Mouse (Mus musculus) heart, embryonic 16.5 days (tissue): ENCODE results near the gene Slc9c1. TPM values are rescaled to one million over a fixed set of nuclear protein-coding genes. Genes with fewer than 3 reads are reported as not detected.

Experiments
- ATAC-seq: fragments of 200-750 bp; cut with Nextera tagmentation; replicated peaks from 2 replicates; pipeline ENCODE4 v1.8.0; 2017; ENCODE audit warnings: moderate number of reproducible peaks; ENCODE audit not compliant: insufficient read depth, low FRiP score; ENCODE audit errors: extremely low read depth
- H3K27ac ChIP-seq: fragments of 300-500 bp; sonication (generic); 2 replicates; pipeline ENCODE4 v1.5.1; 2014; ENCODE audit warnings: mild to moderate bottlenecking, low read length, control low read depth, moderate library complexity
- H3K27me3 ChIP-seq: fragments of 300-500 bp; sonication (generic); 2 replicates; pipeline ENCODE4 v1.6.1; 2014; ENCODE audit warnings: low read length, mixed read lengths; ENCODE audit not compliant: control insufficient read depth, insufficient read depth
- H3K36me3 ChIP-seq: fragments of 300-500 bp; sonication (generic); 2 replicates; pipeline ENCODE4 v1.6.1; 2014; ENCODE audit not compliant: control insufficient read depth, insufficient read depth
- H3K4me1 ChIP-seq: fragments of 300-500 bp; sonication (generic); 2 replicates; pipeline ENCODE4 v1.6.1; 2014; ENCODE audit warnings: low read length, mixed read lengths; ENCODE audit not compliant: control insufficient read depth, insufficient read depth
- H3K4me2 ChIP-seq: fragments of 300-500 bp; sonication (generic); 2 replicates; pipeline ENCODE4 v1.6.1; 2014; ENCODE audit warnings: low read depth, mild to moderate bottlenecking, control low read depth, low read length
- H3K4me3 ChIP-seq: fragments of 300-500 bp; sonication (generic); 2 replicates; pipeline ENCODE4 v1.5.1; 2014; ENCODE audit warnings: mild to moderate bottlenecking, control low read depth, low read length
- H3K9ac ChIP-seq: fragments of 300-500 bp; sonication (generic); 2 replicates; pipeline ENCODE4 v1.6.1; 2014; ENCODE audit warnings: low read length, control low read depth
- H3K9me3 ChIP-seq: fragments of 300-500 bp; sonication (generic); replicated peaks from 2 replicates; pipeline ENCODE4 v1.6.1; 2016; ENCODE audit warnings: low read length; ENCODE audit not compliant: control insufficient read depth
- WGBS: fragments of 180-500 bp; shearing (Covaris S2); extraction: QIAGEN DNeasy Blood & Tissue Kit; methylation state at CpG from one replicate; pipeline ENCODE4 v1.1.7; 2014; 5-methylcytosine and 5-hydroxymethylcytosine counted together
- polyA plus RNA-seq: library from polyadenylated mRNA; unstranded; fragments of >200 nt; fragmentation: Nextera tagmentation; extraction: Ambion mirVana; gene quantifications from 2 replicates; pipeline ENCODE4 v1.2.1, GENCODE M21; 2015

The Slc9c1 gene
- polyA plus RNA-seq, 1 experiment from 2014 or later: not detected

DNA sequence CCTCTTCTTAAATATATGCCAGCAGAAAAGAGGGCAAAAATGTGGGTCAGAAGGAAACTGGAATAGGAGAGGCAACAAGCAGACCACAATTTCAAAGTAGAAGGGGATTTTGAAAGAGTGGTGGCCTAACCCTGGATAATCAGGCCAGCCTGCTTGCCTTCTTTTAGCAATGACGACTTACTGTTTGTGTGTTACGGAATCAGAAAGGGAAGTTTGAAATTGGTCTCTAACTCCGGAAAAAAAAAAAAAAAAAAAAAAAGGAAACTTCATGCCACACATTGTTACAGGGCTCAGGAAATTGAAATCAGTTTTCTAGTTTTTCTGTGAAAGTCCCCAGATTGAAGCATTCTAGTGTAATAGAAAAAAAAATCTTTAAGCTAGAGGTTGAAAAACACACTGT, 26.6 kb downstream of the Slc9c1 start:
- no peak for ATAC-seq
- Histone ChIP-seq H3K36me3 (no peaks in the 10 kb centered on the region), H3K27ac (no peak overlapping the region), H3K4me2 (no peak overlapping the region), H3K9me3 (no peaks in the 10 kb centered on the region), H3K27me3 (no peaks in the 10 kb centered on the region), H3K4me3 (no peak overlapping the region), H3K9ac (no peak overlapping the region), H3K4me1 (no peaks in the 10 kb centered on the region)
- 53% methylated on average over 3 of the region's 3 CpGs for WGBS

DNA sequence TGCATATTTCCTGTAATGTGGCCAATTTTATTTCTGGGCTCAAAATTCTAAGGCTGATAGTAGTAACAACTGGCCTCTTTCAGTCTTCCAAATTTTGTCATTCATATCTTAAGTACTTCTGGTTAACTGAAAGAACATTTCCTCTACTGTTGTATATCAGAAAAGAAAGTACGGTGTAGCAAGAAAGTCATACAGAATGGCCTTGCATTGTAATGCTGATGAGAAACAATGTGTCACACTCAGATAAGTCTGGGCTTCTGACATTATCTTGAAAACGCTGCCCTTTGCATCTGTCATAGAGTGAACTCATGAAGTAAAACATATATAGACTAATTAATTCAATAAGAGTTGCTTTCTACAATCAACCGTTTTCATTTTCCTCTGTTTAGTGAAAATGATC, 37.2 kb downstream of the Slc9c1 start:
- 43% methylated on average over 3 of the region's 3 CpGs for WGBS

DNA sequence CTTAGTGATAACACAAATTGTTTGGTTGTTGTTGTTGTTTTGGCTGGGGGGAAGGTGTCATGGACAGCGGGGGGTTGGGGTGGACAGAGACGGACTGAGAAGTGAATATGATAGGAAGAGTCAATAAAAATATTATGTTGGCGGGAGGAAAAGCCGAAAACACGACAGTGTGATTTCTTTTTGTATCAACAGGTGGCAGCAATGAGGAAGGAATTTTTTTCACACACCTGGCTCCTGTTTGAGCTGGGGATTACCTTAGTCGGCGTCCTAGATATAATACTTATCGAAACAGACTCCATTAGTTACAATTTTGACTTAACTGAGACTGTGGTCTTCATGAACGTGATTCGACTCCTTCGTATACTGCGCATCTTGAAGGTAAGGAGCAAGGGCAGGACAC, 44.8 kb downstream of the Slc9c1 start:
- 54% methylated on average over 12 of the region's 12 CpGs for WGBS
- Histone ChIP-seq H3K4me2 (no peak overlapping the region), H3K9ac (no peak overlapping the region), H3K36me3 (no peaks in the 10 kb centered on the region), H3K4me3 (no peak overlapping the region), H3K9me3 (no peaks in the 10 kb centered on the region), H3K4me1 (no peaks in the 10 kb centered on the region), H3K27me3 (no peaks in the 10 kb centered on the region), H3K27ac (no peak overlapping the region)
- ATAC-seq: no peak

More for the DNA sequence above, 37.2 kb downstream of the Slc9c1 start:
- Histone ChIP-seq H3K4me2 (no peak overlapping the region), H3K27me3 (no peaks in the 10 kb centered on the region), H3K36me3 (no peaks in the 10 kb centered on the region), H3K9me3 (no peaks in the 10 kb centered on the region), H3K4me3 (no peak overlapping the region), H3K4me1 (no peaks in the 10 kb centered on the region), H3K27ac (no peak overlapping the region), H3K9ac (no peak overlapping the region)
- no peak for ATAC-seq

DNA sequence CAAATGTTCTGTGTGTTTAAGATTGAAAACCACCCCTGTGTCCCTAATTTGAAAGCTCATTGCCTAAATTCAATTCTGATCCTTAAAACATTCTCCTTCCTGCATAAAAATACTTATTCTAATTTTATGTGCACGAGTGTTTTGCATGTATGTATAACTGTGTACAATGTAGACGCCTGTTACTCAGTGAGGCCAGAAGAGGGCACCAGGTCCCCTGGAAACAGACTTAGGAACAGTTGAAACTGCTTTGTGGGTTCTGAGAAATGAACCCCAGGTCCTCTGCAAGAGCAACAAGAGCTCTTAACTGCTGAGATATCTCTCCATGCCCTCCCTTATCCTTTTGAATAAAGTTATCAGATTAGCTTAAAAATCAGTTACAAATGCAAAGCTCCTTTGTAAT, 47.4 kb downstream of the Slc9c1 start:
- no peak overlapping the region for H3K4me3 ChIP-seq
- H3K27ac ChIP-seq: no peak overlapping the region
- no peaks in the 10 kb centered on the region for H3K27me3 ChIP-seq
- WGBS: 18% methylated on average over 2 of the region's 2 CpGs
- H3K9me3 ChIP-seq: no peaks in the 10 kb centered on the region
- no peaks in the 10 kb centered on the region for H3K4me1 ChIP-seq
- H3K9ac ChIP-seq: no peak overlapping the region
- no peak for ATAC-seq
- H3K36me3 ChIP-seq: no peaks in the 10 kb centered on the region
- H3K4me2 ChIP-seq: no peak overlapping the region

DNA sequence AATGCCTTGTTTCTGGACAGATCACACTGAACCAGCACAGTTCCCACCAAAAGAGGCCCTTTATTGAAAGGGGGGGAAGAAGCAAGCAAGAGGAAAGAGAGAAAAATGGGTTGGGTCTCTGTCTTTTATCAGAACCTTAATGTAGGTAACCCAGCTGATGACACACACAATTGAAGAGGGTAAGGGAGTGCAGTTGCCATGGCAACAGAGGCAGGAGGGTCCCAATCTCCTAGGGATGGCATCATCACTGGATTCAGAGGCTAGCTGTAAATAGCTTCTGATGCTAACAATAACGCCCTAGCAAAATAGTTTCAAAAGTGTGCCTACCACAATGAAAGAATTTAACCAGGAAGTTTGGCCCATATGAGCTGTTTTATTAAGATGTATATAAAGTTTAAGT, 58.5 kb downstream of the Slc9c1 start:
- Histone ChIP-seq H3K27me3 (no peaks in the 10 kb centered on the region), H3K4me1 (no peaks in the 10 kb centered on the region), H3K4me3 (no peak overlapping the region), H3K4me2 (no peak overlapping the region), H3K36me3 (no peaks in the 10 kb centered on the region), H3K27ac (no peak overlapping the region), H3K9me3 (no peaks in the 10 kb centered on the region), H3K9ac (no peak overlapping the region)
- WGBS: 52% methylated on average over 1 of the region's 1 CpGs
- no peak for ATAC-seq

DNA sequence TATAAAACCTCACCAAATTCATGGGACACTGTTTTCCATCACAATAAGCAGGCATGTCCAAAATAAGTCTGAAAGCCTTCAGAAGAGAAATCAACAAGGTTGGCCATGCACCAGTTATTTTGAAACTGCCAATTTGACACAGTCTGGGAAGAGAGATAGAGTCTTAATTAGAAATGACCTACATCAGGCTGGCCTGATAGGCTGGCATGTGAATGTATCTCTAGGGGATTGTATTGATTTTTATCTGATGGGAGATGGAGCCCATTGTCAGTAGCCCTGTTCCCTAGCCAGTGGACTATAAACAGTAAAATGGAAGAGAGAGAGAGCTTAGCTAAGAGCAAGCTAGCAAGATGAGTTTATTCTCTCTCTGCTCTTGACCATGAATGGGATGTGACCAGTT, 60.4 kb downstream of the Slc9c1 start:
- Histone ChIP-seq H3K27ac (no peak overlapping the region), H3K4me3 (no peak overlapping the region), H3K9me3 (no peaks in the 10 kb centered on the region), H3K36me3 (no peaks in the 10 kb centered on the region), H3K27me3 (no peaks in the 10 kb centered on the region), H3K9ac (no peak overlapping the region), H3K4me2 (no peak overlapping the region), H3K4me1 (no peaks in the 10 kb centered on the region)
- no peak for ATAC-seq

DNA sequence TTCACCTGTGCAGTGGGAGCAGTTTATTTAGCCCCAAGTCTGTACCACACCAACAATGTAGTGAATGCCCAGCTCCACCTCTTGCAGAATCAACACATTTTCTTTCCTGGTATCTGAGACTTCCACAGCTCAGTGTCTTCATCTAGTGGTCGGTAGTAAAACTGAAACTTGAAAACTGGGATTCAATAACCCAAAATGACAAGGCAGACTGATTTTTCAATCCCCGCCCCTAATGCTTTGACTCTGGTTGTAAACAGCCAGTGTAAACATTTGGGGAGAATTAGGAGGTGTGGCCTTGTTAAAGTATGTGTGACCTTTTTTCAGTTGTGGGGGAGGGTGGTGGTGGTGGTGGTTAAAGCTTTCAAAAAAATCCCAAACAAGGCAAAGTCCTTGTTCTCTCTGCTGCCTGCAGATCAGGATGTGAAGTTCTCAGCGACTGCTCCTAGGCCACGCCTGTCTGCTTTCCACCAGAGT, 73.4 kb downstream of the Slc9c1 start:
- H3K4me3 ChIP-seq: no peak overlapping the region
- no peak for ATAC-seq
- no peaks in the 10 kb centered on the region for H3K36me3 ChIP-seq
- WGBS: 42% methylated on average over 4 of the region's 4 CpGs
- H3K9me3 ChIP-seq: no peaks in the 10 kb centered on the region
- H3K4me1 ChIP-seq: no peaks in the 10 kb centered on the region
- no peak overlapping the region for H3K9ac ChIP-seq
- H3K27me3 ChIP-seq: no peaks in the 10 kb centered on the region
- no peak overlapping the region for H3K27ac ChIP-seq
- no peak overlapping the region for H3K4me2 ChIP-seq

DNA sequence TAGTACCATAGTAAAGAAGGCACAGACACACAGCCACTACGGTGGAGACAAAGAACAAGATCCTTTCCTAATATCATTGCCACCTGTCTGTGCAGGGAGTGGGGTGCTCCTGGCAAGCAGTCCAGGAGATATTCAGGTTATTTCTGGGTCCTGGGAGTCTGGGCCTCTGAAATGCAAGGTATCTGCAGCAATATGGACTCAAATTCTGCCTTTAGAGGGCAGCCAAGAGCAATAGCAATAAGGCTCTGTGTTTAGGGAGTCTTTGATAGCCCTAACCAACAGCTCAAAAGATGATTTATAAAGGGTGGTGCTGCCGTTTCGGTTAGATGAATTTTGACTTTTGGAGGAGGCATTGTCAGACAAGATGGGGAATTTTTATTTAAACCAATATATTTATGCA, 74.2 kb downstream of the Slc9c1 start:
- no peak overlapping the region for H3K27ac ChIP-seq
- no peaks in the 10 kb centered on the region for H3K36me3 ChIP-seq
- H3K9ac ChIP-seq: no peak overlapping the region
- H3K4me3 ChIP-seq: no peak overlapping the region
- no peak for ATAC-seq
- 64% methylated on average over 3 of the region's 3 CpGs for WGBS
- no peaks in the 10 kb centered on the region for H3K27me3 ChIP-seq
- no peaks in the 10 kb centered on the region for H3K4me1 ChIP-seq
- H3K9me3 ChIP-seq: no peaks in the 10 kb centered on the region
- no peak overlapping the region for H3K4me2 ChIP-seq

DNA sequence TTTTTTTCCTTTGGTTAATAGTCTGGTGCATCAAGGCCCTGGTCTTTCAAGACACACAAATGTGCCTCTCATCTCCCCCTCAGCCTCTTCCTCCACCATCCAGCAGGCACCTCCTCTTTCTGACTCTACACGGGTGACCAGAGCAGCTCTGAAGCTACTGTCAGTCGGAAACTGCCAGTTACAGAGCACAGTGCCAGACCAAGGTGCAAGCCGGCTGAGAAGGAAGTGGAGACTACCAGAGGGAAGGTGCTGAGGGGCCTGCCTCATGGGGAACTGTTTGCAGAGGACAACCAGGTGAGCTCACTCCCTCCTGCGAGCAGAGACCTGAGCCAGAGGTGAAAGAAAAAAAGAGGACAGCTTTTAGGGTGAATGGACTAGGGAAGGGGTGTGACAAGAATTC, 75.2 kb downstream of the Slc9c1 start, which contains the start of gene Gcsam:
Gene Gcsam, plus strand, starts transcription at position 114 of the 400 bp plus-strand sequence.
- Histone ChIP-seq H3K36me3 (no peaks in the 10 kb centered on the region), H3K4me1 (no peaks in the 10 kb centered on the region), H3K4me3 (no peak within 1 kb of the TSS), H3K9ac (no peak within 1 kb of the TSS), H3K27ac (no peak within 1 kb of the TSS), H3K27me3 (no peaks in the 10 kb centered on the region), H3K4me2 (no peak within 1 kb of the TSS), H3K9me3 (no peaks in the 10 kb centered on the region)
- WGBS: 46% methylated on average over 4 of the region's 4 CpGs
- no peak for ATAC-seq

DNA sequence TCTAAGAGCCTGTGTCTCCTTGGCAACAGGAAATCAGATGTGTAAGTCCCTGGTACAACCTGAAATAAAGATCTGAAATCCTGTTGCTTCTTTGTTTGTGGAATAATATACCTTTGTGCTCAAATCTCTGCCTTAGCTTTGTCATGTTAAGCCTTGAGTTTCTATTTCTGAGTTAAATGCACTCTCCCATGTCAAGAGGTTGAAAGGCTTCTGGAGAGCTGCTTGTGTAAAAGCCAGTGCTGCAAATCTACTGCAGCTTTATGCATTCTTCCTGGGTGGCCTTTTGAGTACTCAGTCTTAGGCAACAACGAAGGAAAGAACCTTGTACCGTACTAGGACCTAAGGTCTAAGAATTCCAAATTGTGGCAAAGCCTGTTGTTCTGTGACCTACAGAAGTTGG, 78.1 kb downstream of the Slc9c1 start:
- ATAC-seq: no peak
- no peaks in the 10 kb centered on the region for H3K4me1 ChIP-seq
- H3K27me3 ChIP-seq: no peaks in the 10 kb centered on the region
- no peak overlapping the region for H3K4me2 ChIP-seq
- H3K9me3 ChIP-seq: no peaks in the 10 kb centered on the region
- no peaks in the 10 kb centered on the region for H3K36me3 ChIP-seq
- no peak overlapping the region for H3K27ac ChIP-seq
- H3K9ac ChIP-seq: no peak overlapping the region
- H3K4me3 ChIP-seq: no peak overlapping the region
- WGBS: 59% methylated on average over 2 of the region's 2 CpGs
